Mouse (Mus musculus): ENCODE data around the gene D6Ertd527e.

GRCm38 (mm10) chr6:87063586-87063985 lies 41.0 kb upstream of the D6Ertd527e start:
- TF ChIP-seq CTCF (IDR thresholded peaks at IDR 0.05; ENCODE audit: low read depth) (no peak), EP300 (IDR thresholded peaks at IDR 0.05; ENCODE audit: low read depth) (no peak)

Measured in liver, postnatal 0 days (tissue).